Mouse (Mus musculus) ES-Bruce4 (cell line): ENCODE data around the gene Cdhr2. TPM values are rescaled to one million over a fixed set of nuclear protein-coding genes. Genes with fewer than 3 reads are reported as not detected.

Experiments
- H3K27ac ChIP-seq: 2 replicates; pipeline ENCODE4 v1.5.1; 2012; ENCODE audit warnings: low read length, inconsistent platforms; ENCODE audit not compliant: insufficient read depth
- H3K27me3 ChIP-seq: 2 replicates; pipeline ENCODE4 v1.6.1; 2012; ENCODE audit warnings: mild to moderate bottlenecking, low read length, inconsistent platforms; ENCODE audit not compliant: control insufficient read depth, poor library complexity, insufficient read depth, severe bottlenecking
- H3K36me3 ChIP-seq: 2 replicates; pipeline ENCODE4 v1.6.1; 2012; ENCODE audit warnings: inconsistent platforms, mild to moderate bottlenecking, low read length, moderate library complexity; ENCODE audit not compliant: control insufficient read depth, poor library complexity, insufficient read depth, severe bottlenecking
- H3K4me1 ChIP-seq: one replicate; pipeline ENCODE4 v1.8.1; 2011; ENCODE audit warnings: low read length; ENCODE audit not compliant: control insufficient read depth, insufficient read depth
- H3K4me3 ChIP-seq: 2 replicates; pipeline ENCODE4 v1.5.1; 2011; ENCODE audit warnings: low read depth, mild to moderate bottlenecking, low read length
- H3K9ac ChIP-seq: 2 replicates; pipeline ENCODE4 v1.6.1; 2012; ENCODE audit warnings: low read depth, mild to moderate bottlenecking, inconsistent platforms; ENCODE audit not compliant: poor library complexity, severe bottlenecking
- H3K9me3 ChIP-seq: replicated peaks from 2 replicates; pipeline ENCODE4 v1.6.1; 2012; ENCODE audit warnings: mild to moderate bottlenecking, low read length, inconsistent platforms; ENCODE audit not compliant: control insufficient read depth, poor library complexity, insufficient read depth, severe bottlenecking
- CTCF ChIP-seq: IDR thresholded peaks from one replicate; pipeline ENCODE4 v1.8.1; 2011; ENCODE audit warnings: low read depth, low read length
- EP300 ChIP-seq: IDR thresholded peaks from 2 replicates; pipeline ENCODE4 v1.6.1; 2011; ENCODE audit warnings: low read depth, low read length; ENCODE audit not compliant: insufficient read depth
- POLR2A ChIP-seq: IDR thresholded peaks from one replicate; pipeline ENCODE4 v1.8.1; 2011; ENCODE audit warnings: low read length; ENCODE audit not compliant: insufficient read depth
- polyA plus RNA-seq: library from polyadenylated mRNA; stranded (reverse); fragments of >200 nt; gene quantifications from 2 replicates; pipeline ENCODE4 v1.2.4, GENCODE M21; 2011; ENCODE audit warnings: low read depth; ENCODE audit not compliant: missing spikeins, insufficient read depth, insufficient read length

The Cdhr2 gene
- polyA plus RNA-seq, 1 experiment: not detected

DNA sequence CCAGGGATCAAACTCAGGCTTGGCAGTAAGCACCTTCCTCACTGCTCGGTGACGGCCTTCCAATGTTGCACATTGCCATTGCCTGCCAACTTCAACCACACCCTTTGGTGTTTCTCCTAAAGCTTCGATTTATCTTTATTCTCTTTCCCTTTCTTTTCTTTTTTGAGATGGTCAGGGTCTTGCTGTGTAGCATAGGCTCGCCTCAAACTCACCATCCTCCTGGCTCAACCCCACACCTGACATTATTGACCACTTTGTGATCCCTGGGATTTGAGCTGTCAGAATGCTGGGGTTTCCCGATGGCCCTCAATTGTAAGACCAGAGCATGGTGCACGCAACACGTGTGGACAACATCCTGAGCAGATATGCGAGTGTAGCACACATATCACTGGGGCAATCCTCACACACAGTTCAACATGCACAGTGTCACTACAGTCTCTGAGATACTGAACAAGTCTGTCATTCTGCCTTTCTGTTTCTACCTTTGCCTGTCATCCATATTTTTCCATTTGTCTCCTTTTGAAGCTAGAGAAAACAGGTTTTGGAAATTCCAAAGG is 55.0 kb downstream of the Cdhr2 start:
- Histone ChIP-seq H3K9me3 (no peaks in the 10 kb centered on the region), H3K9ac (no peak overlapping the region), H3K4me3 (no peak overlapping the region), H3K27ac (no peak overlapping the region), H3K4me1 (no peaks in the 10 kb centered on the region), H3K36me3 (no peaks in the 10 kb centered on the region), H3K27me3 (no peaks in the 10 kb centered on the region)
- TF ChIP-seq POLR2A (no peak), CTCF (no peak), EP300 (no peak)

GRCm38 (mm10) chr13:54757093-54757830 is 56.0 kb downstream of the Cdhr2 start:
- peak overlapping the region; percentile 14; the same call in 1 of the 2 replicates for H3K9ac ChIP-seq
- no peak for TF ChIP-seq CTCF
- TF ChIP-seq POLR2A: no peak
- TF ChIP-seq EP300: no peak
- no peaks in the 10 kb centered on the region for H3K27me3 ChIP-seq
- no peak overlapping the region for H3K27ac ChIP-seq
- no peaks in the 10 kb centered on the region for H3K36me3 ChIP-seq
- H3K9me3 ChIP-seq: no peaks in the 10 kb centered on the region
- peak overlapping the region; percentile 46 for H3K4me3 ChIP-seq
- no peaks in the 10 kb centered on the region for H3K4me1 ChIP-seq

DNA sequence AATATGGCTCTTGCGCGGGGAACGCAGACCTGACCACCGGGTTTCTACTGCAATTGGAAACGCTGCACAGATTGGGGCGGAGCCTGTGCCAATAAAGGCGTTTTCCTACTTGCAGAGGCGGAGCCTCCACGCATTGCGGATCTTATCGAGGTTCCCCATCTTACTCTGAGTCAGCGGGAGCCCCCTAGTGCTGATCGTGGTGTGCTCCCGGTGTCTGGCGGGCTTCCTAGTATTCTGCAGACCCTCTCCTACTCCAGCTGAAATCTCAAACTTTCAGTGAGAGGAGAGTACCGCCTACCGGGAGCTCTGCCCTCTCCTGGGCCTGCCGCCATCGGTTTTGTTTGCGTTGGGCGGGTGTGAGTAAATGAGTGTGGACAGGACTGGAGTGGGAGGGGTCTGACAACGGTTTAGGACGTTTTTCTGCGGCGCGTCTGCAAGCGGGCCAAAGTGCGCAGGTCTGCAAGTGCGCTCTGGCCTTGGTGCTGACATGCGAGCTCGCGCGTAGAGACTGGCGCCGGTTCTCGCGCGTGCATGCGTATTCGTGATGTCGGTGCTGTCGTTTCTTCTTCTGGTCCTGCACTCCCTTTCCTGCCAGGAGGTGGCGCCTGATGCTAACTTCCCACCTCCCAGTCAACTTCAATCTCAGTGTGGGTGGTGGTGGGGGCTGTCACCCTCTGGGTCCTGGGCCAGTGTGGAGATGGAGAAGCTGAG is 56.9 kb downstream of the Cdhr2 start:
- Histone ChIP-seq H3K4me1 (no peaks in the 10 kb centered on the region), H3K27ac (no peak overlapping the region), H3K9ac (peak overlapping the region; percentile 14; the same call in 1 of the 2 replicates), H3K27me3 (no peaks in the 10 kb centered on the region), H3K4me3 (peak overlapping the region; percentile 46), H3K9me3 (no peaks in the 10 kb centered on the region), H3K36me3 (no peaks in the 10 kb centered on the region)
- 0 out of 2 replicates have a peak, but pooled peaks have one; percentile 60 for TF ChIP-seq EP300
- no peak for TF ChIP-seq POLR2A
- TF ChIP-seq CTCF: peak; percentile 93

DNA sequence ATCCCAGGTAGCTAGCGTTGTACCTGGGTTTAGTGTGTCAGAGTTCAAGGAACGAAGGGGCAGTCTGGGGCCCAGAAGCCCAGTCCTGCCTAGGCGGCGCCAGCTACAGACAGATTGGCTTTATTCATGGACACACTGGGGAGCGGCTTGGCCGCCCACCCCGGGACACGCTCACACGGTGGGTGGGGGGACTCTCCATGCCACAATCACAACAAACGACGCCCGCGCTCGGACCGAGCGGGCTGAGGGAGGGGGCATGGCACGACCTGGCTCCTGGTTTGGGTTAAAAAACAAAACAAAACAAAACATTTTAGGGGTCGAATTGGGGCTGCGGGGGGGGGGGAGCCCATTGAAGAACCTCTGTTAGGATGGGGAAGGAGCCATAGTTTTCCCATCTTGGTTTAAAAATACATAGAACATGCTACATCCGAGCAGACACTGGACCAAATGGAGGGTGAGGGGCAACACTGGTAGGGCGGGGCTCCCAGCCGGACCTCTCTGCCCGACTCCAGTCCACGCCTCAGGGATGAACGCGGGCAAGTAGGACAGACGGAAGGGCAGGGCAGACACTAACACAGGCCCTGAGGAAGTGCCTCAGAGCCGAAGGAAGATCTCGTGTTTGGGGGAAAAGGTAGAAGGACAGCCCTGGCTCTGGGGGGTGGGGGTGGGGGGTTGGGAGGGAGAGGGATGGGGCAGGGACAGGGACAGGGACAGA is 57.7 kb downstream of the Cdhr2 start:
- Histone ChIP-seq H3K27ac (no peak overlapping the region), H3K27me3 (no peaks in the 10 kb centered on the region), H3K9me3 (no peaks in the 10 kb centered on the region), H3K4me3 (peak overlapping the region; percentile 22), H3K4me1 (no peaks in the 10 kb centered on the region), H3K9ac (no peak overlapping the region), H3K36me3 (no peaks in the 10 kb centered on the region)
- TF ChIP-seq POLR2A (no peak), CTCF (no peak), EP300 (no peak)

- no peaks in the 10 kb centered on the region for H3K36me3 ChIP-seq
- no peaks in the 10 kb centered on the region for H3K9me3 ChIP-seq
- TF ChIP-seq CTCF (no peak), POLR2A (no peak), EP300 (no peak)
- H3K27ac ChIP-seq: no peak overlapping the region
- no peaks in the 10 kb centered on the region for H3K4me1 ChIP-seq
- H3K4me3 ChIP-seq: no peak overlapping the region
- no peaks in the 10 kb centered on the region for H3K27me3 ChIP-seq
- H3K9ac ChIP-seq: no peak overlapping the region
Observed at GRCm38 (mm10) chr13:54759496-54759895, 58.2 kb downstream of the Cdhr2 start.
